Mouse (Mus musculus) MEL (cell line): Measurements from ENCODE around the gene Crisp4. TPM values are rescaled to one million over a fixed set of nuclear protein-coding genes. Genes with fewer than 3 reads are reported as not detected.

Experiments
- DNase-seq: peaks from one replicate; pipeline ENCODE4 v3.0.0; 2011; ENCODE audit warnings: low read depth, low spot score
- H3K27ac ChIP-seq: 2 replicates; pipeline ENCODE4 v1.5.1; 2012; ENCODE audit warnings: low read depth, mild to moderate bottlenecking, control low read depth, low read length, moderate library complexity; ENCODE audit not compliant: control insufficient read depth
- H3K27me3 ChIP-seq, 2 experiments: fragments of 150-350 bp in 1 of 2; sonication (generic) in 1 of 2; 2 replicates each; pipeline ENCODE4 v1.6.1; 2012; ENCODE audit warnings: low read length in 2 of 2, mild to moderate bottlenecking in 2 of 2, improper control_type of control experiment in 1 of 2, moderate library complexity in 1 of 2; ENCODE audit not compliant: insufficient read depth in 2 of 2, control insufficient read depth in 1 of 2
- H3K36me3 ChIP-seq, 2 experiments: 2 replicates each; pipeline ENCODE4 v1.6.1; 2012 to 2014; ENCODE audit warnings: low read length in 2 of 2, improper control_type of control experiment in 1 of 2, inconsistent platforms in 1 of 2, mild to moderate bottlenecking in 1 of 2; ENCODE audit not compliant: insufficient read depth in 2 of 2, control insufficient read depth in 1 of 2
- H3K4me1 ChIP-seq, 2 experiments: fragments of 150-350 bp in 1 of 2; sonication (generic) in 1 of 2; 2 replicates each; pipeline ENCODE4 v1.6.1; 2012; ENCODE audit warnings: low read length in 2 of 2, improper control_type of control experiment in 1 of 2, mild to moderate bottlenecking in 1 of 2; ENCODE audit not compliant: insufficient read depth in 2 of 2, control insufficient read depth in 1 of 2
- H3K4me3 ChIP-seq, 2 experiments: fragments of 150-350 bp in 1 of 2; sonication (generic) in 1 of 2; 2 replicates each; pipeline ENCODE4 v1.5.1; 2012; ENCODE audit warnings: low read depth in 2 of 2, low read length in 2 of 2, mild to moderate bottlenecking in 2 of 2, moderate library complexity in 2 of 2, control low read depth in 1 of 2, improper control_type of control experiment in 1 of 2; ENCODE audit not compliant: control insufficient read depth in 1 of 2, insufficient read depth in 1 of 2
- H3K79me2 ChIP-seq: 2 replicates; pipeline ENCODE4 v1.6.1; 2012; ENCODE audit warnings: mild to moderate bottlenecking, low read length, moderate library complexity; ENCODE audit not compliant: control insufficient read depth, poor library complexity, insufficient read depth
- H3K9ac ChIP-seq: 2 replicates; pipeline ENCODE4 v1.6.1; 2012; ENCODE audit warnings: low read depth, mild to moderate bottlenecking, control low read depth, low read length, moderate library complexity; ENCODE audit not compliant: control insufficient read depth, poor library complexity, severe bottlenecking
- H3K9me3 ChIP-seq: fragments of 150-350 bp; sonication (generic); replicated peaks from 2 replicates; pipeline ENCODE4 v1.6.1; 2012; ENCODE audit warnings: mild to moderate bottlenecking, low read length, improper control_type of control experiment, moderate library complexity; ENCODE audit not compliant: insufficient read depth
- BHLHE40 ChIP-seq: IDR thresholded peaks from 2 replicates; pipeline ENCODE4 v1.6.1; 2012; ENCODE audit warnings: low read depth, mild to moderate bottlenecking, inconsistent platforms, low read length, improper control_type of control experiment, borderline replicate concordance
- CHD1 ChIP-seq: IDR thresholded peaks from 2 replicates; pipeline ENCODE4 v1.6.1; 2012; ENCODE audit warnings: low read depth, mild to moderate bottlenecking, inconsistent platforms, low read length, improper control_type of control experiment
- CHD2 ChIP-seq: IDR thresholded peaks from 2 replicates; pipeline ENCODE4 v1.6.1; 2011; ENCODE audit warnings: low read length, improper control_type of control experiment
- E2F4 ChIP-seq: IDR thresholded peaks from 2 replicates; pipeline ENCODE4 v1.6.1; 2011; ENCODE audit warnings: low read depth, low read length, improper control_type of control experiment, borderline replicate concordance
- ELF1 ChIP-seq: IDR thresholded peaks from 2 replicates; pipeline ENCODE4 v1.6.1; 2014; ENCODE audit warnings: low read depth, mild to moderate bottlenecking, inconsistent platforms, low read length, improper control_type of control experiment, moderate library complexity
- EP300 ChIP-seq, 2 experiments: IDR thresholded peaks; 2 replicates each; pipeline ENCODE4 v1.6.1; 2011; ENCODE audit warnings: improper control_type of control experiment in 2 of 2, low read length in 2 of 2, low read depth in 1 of 2, mild to moderate bottlenecking in 1 of 2
- ETS1 ChIP-seq: IDR thresholded peaks from 2 replicates; pipeline ENCODE4 v1.6.1; 2012; ENCODE audit warnings: low read depth, mild to moderate bottlenecking, inconsistent platforms, low read length, improper control_type of control experiment, moderate library complexity
- GATA1 ChIP-seq: IDR thresholded peaks from 2 replicates; pipeline ENCODE4 v1.6.1; 2011; ENCODE audit warnings: low read depth, low read length, improper control_type of control experiment
- HCFC1 ChIP-seq: IDR thresholded peaks from 2 replicates; pipeline ENCODE4 v1.6.1; 2012; ENCODE audit warnings: low read depth, mild to moderate bottlenecking, inconsistent platforms, low read length, improper control_type of control experiment, moderate library complexity
- JUND ChIP-seq: IDR thresholded peaks from 2 replicates; pipeline ENCODE4 v1.6.1; 2011; ENCODE audit warnings: low read depth, mild to moderate bottlenecking, improper control_type of control experiment, low read length
- MAZ ChIP-seq: IDR thresholded peaks from 2 replicates; pipeline ENCODE4 v1.6.1; 2012; ENCODE audit warnings: low read depth, mild to moderate bottlenecking, inconsistent platforms, low read length, improper control_type of control experiment
- MEF2A ChIP-seq: IDR thresholded peaks from 2 replicates; pipeline ENCODE4 v1.6.1; 2014; ENCODE audit warnings: low read depth, mild to moderate bottlenecking, inconsistent platforms, low read length, improper control_type of control experiment; ENCODE audit not compliant: poor library complexity, insufficient replicate concordance, severe bottlenecking; ENCODE audit errors: extremely low read depth
- MXI1 ChIP-seq: IDR thresholded peaks from 2 replicates; pipeline ENCODE4 v1.6.1; 2011; ENCODE audit warnings: mild to moderate bottlenecking, low read depth, low read length, improper control_type of control experiment
- MYC ChIP-seq: IDR thresholded peaks from 2 replicates; pipeline ENCODE4 v1.6.1; 2011; ENCODE audit warnings: low read depth, mild to moderate bottlenecking, low read length, improper control_type of control experiment, moderate library complexity
- NELFE ChIP-seq: IDR thresholded peaks from 2 replicates; pipeline ENCODE4 v1.6.1; 2011; ENCODE audit warnings: low read depth, low read length, improper control_type of control experiment
- NRF1 ChIP-seq: IDR thresholded peaks from 2 replicates; pipeline ENCODE4 v1.6.1; 2014; ENCODE audit warnings: low read depth, mild to moderate bottlenecking, inconsistent platforms, low read length, improper control_type of control experiment, moderate library complexity; ENCODE audit not compliant: poor library complexity, insufficient read depth, severe bottlenecking
- POLR2A ChIP-seq, 2 experiments: IDR thresholded peaks; 2 replicates each; pipeline ENCODE4 v1.6.1; 2011 to 2012; ENCODE audit warnings: low read length in 2 of 2, mild to moderate bottlenecking in 2 of 2, control low read depth in 1 of 2, improper control_type of control experiment in 1 of 2, low read depth in 1 of 2, moderate library complexity in 1 of 2; ENCODE audit not compliant: control insufficient read depth in 1 of 2, insufficient read depth in 1 of 2, poor library complexity in 1 of 2
- POLR2AphosphoS2 ChIP-seq: IDR thresholded peaks from 2 replicates; pipeline ENCODE4 v1.6.1; 2011; ENCODE audit warnings: low read length, improper control_type of control experiment
- POLR2AphosphoS5 ChIP-seq: IDR thresholded peaks from 2 replicates; pipeline ENCODE4 v1.6.1; 2012; ENCODE audit warnings: low read depth, borderline replicate concordance, mild to moderate bottlenecking, inconsistent platforms, low read length, moderate library complexity, mixed read lengths
- RAD21 ChIP-seq: IDR thresholded peaks from 2 replicates; pipeline ENCODE4 v1.6.1; 2011; ENCODE audit warnings: mild to moderate bottlenecking, low read depth, low read length, improper control_type of control experiment
- RCOR1 ChIP-seq: IDR thresholded peaks from 2 replicates; pipeline ENCODE4 v1.6.1; 2012; ENCODE audit warnings: low read depth, mild to moderate bottlenecking, inconsistent platforms, low read length, improper control_type of control experiment
- SIN3A ChIP-seq: IDR thresholded peaks from 2 replicates; pipeline ENCODE4 v1.6.1; 2012; ENCODE audit warnings: low read length, improper control_type of control experiment, inconsistent platforms
- SMC3 ChIP-seq: IDR thresholded peaks from 2 replicates; pipeline ENCODE4 v1.6.1; 2011; ENCODE audit warnings: low read depth, low read length, improper control_type of control experiment
- TAL1 ChIP-seq: IDR thresholded peaks from 2 replicates; pipeline ENCODE4 v1.6.1; 2012; ENCODE audit warnings: mild to moderate bottlenecking, inconsistent platforms, low read length, moderate library complexity, mixed read lengths
- TCF12 ChIP-seq: IDR thresholded peaks from 2 replicates; pipeline ENCODE4 v1.6.1; 2014; ENCODE audit warnings: low read depth, mild to moderate bottlenecking, inconsistent platforms, low read length, improper control_type of control experiment, moderate library complexity
- UBTF ChIP-seq: IDR thresholded peaks from 2 replicates; pipeline ENCODE4 v1.6.1; 2012; ENCODE audit warnings: low read depth, mild to moderate bottlenecking, inconsistent platforms, low read length, improper control_type of control experiment, moderate library complexity, borderline replicate concordance; ENCODE audit not compliant: insufficient read depth
- USF1 ChIP-seq: IDR thresholded peaks from 2 replicates; pipeline ENCODE4 v1.6.1; 2014; ENCODE audit warnings: low read depth, mild to moderate bottlenecking, inconsistent platforms, low read length, improper control_type of control experiment, moderate library complexity
- USF2 ChIP-seq, 2 experiments: IDR thresholded peaks; 2 replicates each; pipeline ENCODE4 v1.6.1; 2011 to 2012; ENCODE audit warnings: improper control_type of control experiment in 2 of 2, low read length in 2 of 2, borderline replicate concordance in 1 of 2, inconsistent platforms in 1 of 2, low read depth in 1 of 2, mild to moderate bottlenecking in 1 of 2; ENCODE audit not compliant: insufficient read depth in 1 of 2
- ZC3H11A ChIP-seq: IDR thresholded peaks from 2 replicates; pipeline ENCODE4 v1.6.1; 2012; ENCODE audit warnings: low read depth, mild to moderate bottlenecking, inconsistent platforms, low read length, improper control_type of control experiment
- ZKSCAN1 ChIP-seq: IDR thresholded peaks from 2 replicates; pipeline ENCODE4 v1.6.1; 2012; ENCODE audit warnings: low read depth, mild to moderate bottlenecking, inconsistent platforms, low read length, improper control_type of control experiment, moderate library complexity
- ZMIZ1 ChIP-seq: IDR thresholded peaks from 2 replicates; pipeline ENCODE4 v1.6.1; 2012; ENCODE audit warnings: low read depth, mild to moderate bottlenecking, inconsistent platforms, low read length, improper control_type of control experiment, moderate library complexity
- ZNF384 ChIP-seq: IDR thresholded peaks from 2 replicates; pipeline ENCODE4 v1.6.1; 2012; ENCODE audit warnings: low read depth, mild to moderate bottlenecking, inconsistent platforms, low read length, improper control_type of control experiment
- polyA plus RNA-seq, 2 experiments: library from polyadenylated mRNA; stranded (reverse) in 1 of 2; unstranded in 1 of 2; fragments of >175 nt in 1 of 2; fragments of >200 nt in 1 of 2; gene quantifications; 2 replicates each; pipeline versions ENCODE4 v1.2.1 to v1.2.4; 2012; ENCODE audit warnings: low replicate concordance in 2 of 2, low read depth in 1 of 2; ENCODE audit not compliant: insufficient read length in 2 of 2, insufficient read depth in 1 of 2, missing spikeins in 1 of 2
- total RNA-seq: library from RNA; depleted of rRNA; stranded (reverse); fragments of 300-350 nt; gene quantifications from 2 replicates; pipeline ENCODE4 v1.2.3, GENCODE M21; 2012

Gene Crisp4
- total and polyA plus RNA-seq, 3 experiments: not detected

GRCm38 (mm10) chr1:18148211-18148610, 2.5 kb upstream of the Crisp4 start:
- H3K36me3 ChIP-seq: no peaks in the 10 kb centered on the region
- H3K27me3 ChIP-seq: no peaks in the 10 kb centered on the region
- H3K4me1 ChIP-seq: no peaks in the 10 kb centered on the region
- DNase-seq: no peak
- H3K9ac ChIP-seq: no peak overlapping the region
- no peaks in the 10 kb centered on the region for H3K79me2 ChIP-seq
- H3K9me3 ChIP-seq: no peaks in the 10 kb centered on the region
- H3K27ac ChIP-seq: no peak overlapping the region
- TF ChIP-seq GATA1 (no peak), BHLHE40 (no peak), MEF2A (no peak), CHD1 (no peak), NRF1 (no peak), ZKSCAN1 (no peak), HCFC1 (no peak), USF2 (IDR thresholded peaks at IDR 0.05; ENCODE audit: borderline replicate concordance in 1 of 2, insufficient read depth in 1 of 2, low read depth in 1 of 2, low read length in 2 of 2) (no peak), MXI1 (no peak), NELFE (no peak), ETS1 (no peak), POLR2A (IDR thresholded peaks at IDR 0.05; ENCODE audit: control insufficient read depth in 1 of 2, insufficient read depth in 1 of 2, low read depth in 1 of 2, low read length in 2 of 2, poor library complexity in 1 of 2) (no peak), POLR2AphosphoS2 (no peak), CHD2 (no peak), MAZ (no peak), ZC3H11A (no peak), POLR2AphosphoS5 (no peak), E2F4 (no peak), SMC3 (no peak), ELF1 (no peak)
- TF ChIP-seq, all 39 proteins: peak for 0
- no peak overlapping the region for H3K4me3 ChIP-seq

GRCm38 (mm10) chr1:18131691-18132090, 14.0 kb downstream of the Crisp4 start:
- H3K36me3 ChIP-seq: no peaks in the 10 kb centered on the region
- no peak overlapping the region for H3K4me3 ChIP-seq
- no peak for DNase-seq
- no peaks in the 10 kb centered on the region for H3K27me3 ChIP-seq
- H3K27ac ChIP-seq: no peak overlapping the region
- no peaks in the 10 kb centered on the region for H3K79me2 ChIP-seq
- no peak overlapping the region for H3K9ac ChIP-seq
- no peaks in the 10 kb centered on the region for H3K4me1 ChIP-seq
- H3K9me3 ChIP-seq: no peaks in the 10 kb centered on the region
- TF ChIP-seq HCFC1 (no peak), USF1 (no peak), MEF2A (no peak), JUND (no peak), EP300 (IDR thresholded peaks at IDR 0.05; ENCODE audit: low read depth in 1 of 2, low read length in 2 of 2) (no peak), ELF1 (no peak), UBTF (no peak), ZKSCAN1 (no peak), TAL1 (no peak), ZMIZ1 (no peak), BHLHE40 (no peak), ZNF384 (no peak), SMC3 (peak; percentile 22; the same call in 1 of the 2 replicates), MYC (no peak), ETS1 (no peak), RAD21 (peak; percentile 50), GATA1 (no peak), SIN3A (no peak), RCOR1 (no peak), TCF12 (no peak)
